17 mouse cellular contexts compared by ENCODE assay signal in the genomic region with DNA sequence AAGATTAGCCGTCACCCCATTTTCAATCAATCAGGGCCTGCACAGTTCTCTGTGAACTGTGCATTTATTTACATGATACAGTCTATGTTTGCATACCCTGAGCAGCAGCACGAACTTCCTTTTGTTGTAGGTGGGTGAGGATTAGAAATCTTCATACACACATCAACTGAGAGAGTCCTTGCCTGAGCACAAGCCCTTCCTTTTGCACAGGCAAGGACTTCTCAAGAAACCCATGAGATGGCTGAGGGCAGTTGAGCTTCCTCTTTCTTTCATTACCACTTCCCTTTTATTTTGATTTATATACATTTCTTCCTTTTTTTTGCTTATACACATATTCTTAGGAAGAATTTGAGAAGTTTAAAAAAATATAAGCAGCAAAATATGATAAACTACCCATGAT. TPM values are rescaled to one million over a fixed set of nuclear protein-coding genes. Genes with fewer than 3 reads are reported as not detected.
A peak's percentile ranks its signal among the peaks of the same experiment; 100 is the strongest.
DNase-seq lines count a peak whose midpoint lies in the region; ATAC-seq lines count a peak whose summit lies in the region.
"Had no signal": no experiment of that assay in that cellular context is flagged by ENCODE, and none has a peak within 500 bp of the region (broad histone marks: within the 10 kb centered on the region; RNA-seq: fewer than 3 reads in every experiment).

No protein-coding gene starts in this region.

- ATAC-seq in intestine, embryonic 15.5 days = no peak
- ATAC-seq in intestine, embryonic 16.5 days = no peak
- ATAC-seq in neural tube, embryonic 15.5 days (ENCODE audit: low FRiP score) = no peak
- ATAC-seq in inflammation-experienced regulatory T-cells, adult 6 months = no peak

- no peak overlapping the region for H3K9ac ChIP-seq in intestine, embryonic 15.5 days
- no peak overlapping the region for H3K9ac ChIP-seq in intestine, embryonic 16.5 days (ENCODE audit: low read depth, low read length)
- H3K9ac ChIP-seq in neural tube, embryonic 15.5 days (replicated peaks) = no peak overlapping the region
- H3K9ac ChIP-seq: lung, embryonic 14.5 days; neural tube, embryonic 13.5 days had no signal

- peak overlapping the region; percentile 15; the same call in 1 of the 2 replicates for H3K27ac ChIP-seq in intestine, embryonic 15.5 days
- no peak overlapping the region for H3K27ac ChIP-seq in intestine, embryonic 16.5 days (ENCODE audit: low read length)
- H3K27ac ChIP-seq in neural tube, embryonic 15.5 days (replicated peaks) = 0 out of 2 replicates have a peak overlapping the region, but pooled peaks have one; percentile 20
- peak overlapping the region; percentile 47; the same call in 1 of the 2 replicates for H3K27ac ChIP-seq in brown adipose tissue, adult 24 weeks (replicated peaks; ENCODE audit: low read depth, low read length)
- H3K27ac ChIP-seq: neural tube, embryonic 13.5 days had no signal

- no peak overlapping the region for H3K4me2 ChIP-seq in intestine, embryonic 15.5 days (replicated peaks)
- no peak overlapping the region for H3K4me2 ChIP-seq in intestine, embryonic 16.5 days (ENCODE audit: low read depth, low read length)
- H3K4me2 ChIP-seq in neural tube, embryonic 15.5 days = no peak overlapping the region
- H3K4me2 ChIP-seq: lung, embryonic 14.5 days; neural tube, embryonic 13.5 days had no signal

- H3K27me3 ChIP-seq in intestine, embryonic 15.5 days (replicated peaks) = no peaks in the 10 kb centered on the region
- H3K27me3 ChIP-seq in intestine, embryonic 16.5 days (replicated peaks; ENCODE audit: control insufficient read depth, insufficient read depth, low read length) = no peaks in the 10 kb centered on the region
- H3K27me3 ChIP-seq in neural tube, embryonic 15.5 days (replicated peaks) = no peaks in the 10 kb centered on the region
- no peaks in the 10 kb centered on the region for H3K27me3 ChIP-seq in splenic B cell, adult 2 months (ENCODE audit: control insufficient read depth, insufficient read depth, low read length, poor library complexity, severe bottlenecking)
- H3K27me3 ChIP-seq: neural tube, embryonic 13.5 days had no signal

- H3K9me3 ChIP-seq in intestine, embryonic 15.5 days = no peaks in the 10 kb centered on the region
- no peaks in the 10 kb centered on the region for H3K9me3 ChIP-seq in intestine, embryonic 16.5 days (ENCODE audit: control insufficient read depth, low read length)
- H3K9me3 ChIP-seq in neural tube, embryonic 15.5 days (replicated peaks) = no peaks in the 10 kb centered on the region

- no peak overlapping the region for H3K4me3 ChIP-seq in intestine, embryonic 15.5 days (replicated peaks)
- no peak overlapping the region for H3K4me3 ChIP-seq in intestine, embryonic 16.5 days (ENCODE audit: low read length)
- H3K4me3 ChIP-seq in neural tube, embryonic 15.5 days (replicated peaks) = no peak overlapping the region
- no peak overlapping the region for H3K4me3 ChIP-seq in brown adipose tissue, adult 24 weeks (ENCODE audit: insufficient read depth, low read depth, low read length)
- H3K4me3 ChIP-seq: neural tube, embryonic 13.5 days had no signal

- no peaks in the 10 kb centered on the region for H3K36me3 ChIP-seq in intestine, embryonic 15.5 days
- H3K36me3 ChIP-seq in intestine, embryonic 16.5 days (ENCODE audit: control insufficient read depth, insufficient read depth, low read length) = no peaks in the 10 kb centered on the region
- no peaks in the 10 kb centered on the region for H3K36me3 ChIP-seq in neural tube, embryonic 15.5 days
- no peaks in the 10 kb centered on the region for H3K36me3 ChIP-seq in splenic B cell, adult 2 months (ENCODE audit: control insufficient read depth, insufficient read depth, low read length, poor library complexity, severe bottlenecking)

- 51% methylated on average over 2 of the region's 2 CpGs for WGBS in intestine, embryonic 15.5 days
- 44% methylated on average over 2 of the region's 2 CpGs for WGBS in intestine, embryonic 16.5 days
- WGBS in neural tube, embryonic 15.5 days = 51% methylated on average over 2 of the region's 2 CpGs

- DNase-seq in neural tube, embryonic 10.5 days (ENCODE audit: extremely low spot score, low spot score) = no peak
- DNase-seq in splenic B cell, adult 2 months (ENCODE audit: low read depth, low spot score) = peak; percentile 79
- no peak for DNase-seq in testis, postnatal 14 days (ENCODE audit: low spot score)
- DNase-seq: adrenal gland, postnatal 14 days; cerebellum, adult 11-12 months; embryo, embryonic 11 days; heart, postnatal 10 days; kidney, adult 18-20 months; lung, embryonic 14.5 days; midbrain, embryonic 14.5 days; thymus, postnatal 36 days had no signal

- no peaks in the 10 kb centered on the region; the same call in 1 of the 2 replicates for H3K4me1 ChIP-seq in intestine, embryonic 15.5 days (replicated peaks)
- H3K4me1 ChIP-seq in intestine, embryonic 16.5 days (ENCODE audit: control insufficient read depth, insufficient read depth, low read length) = 0 out of 2 replicates have a peak, but pooled peaks cover 2% of the 10 kb centered on the region
- peaks cover 8% of the 10 kb centered on the region; the same call in 1 of the 2 replicates for H3K4me1 ChIP-seq in neural tube, embryonic 15.5 days
- H3K4me1 ChIP-seq in brown adipose tissue, adult 24 weeks (ENCODE audit: control insufficient read depth, insufficient read depth, insufficient read length, low read length) = peaks cover 8% of the 10 kb centered on the region

RNA-seq across cellular contexts. Expression of gene Wdfy2, which starts 27.9 kb away (rescaled TPM):
- polyA plus RNA-seq in intestine, embryonic 15.5 days (2015; fragmentation: Nextera tagmentation; extraction: Ambion mirVana) = 4.0 and 4.2 TPM in 2 replicates
- polyA plus RNA-seq in intestine, embryonic 16.5 days (2015; fragmentation: Nextera tagmentation; extraction: Ambion mirVana) = 3.1 and 3.8 TPM in 2 replicates
- 7.0 and 7.4 TPM in 2 replicates for polyA plus RNA-seq in neural tube, embryonic 15.5 days (2015; fragmentation: Nextera tagmentation; extraction: Ambion mirVana)
- polyA plus RNA-seq in brown adipose tissue, adult 24 weeks (2012; ENCODE audit: insufficient read depth, insufficient read length, missing spikeins) = 8.7 and 9.6 TPM in 2 replicates
- 1 to 10 TPM; 5.0 to 6.7 (median 5.2) TPM for polyA plus RNA-seq in inflammation-experienced regulatory T-cells, adult 6 months (2017; shearing (Covaris generic))
